Mouse (Mus musculus) hindbrain, embryonic 15.5 days (tissue): ENCODE data around the gene Sgk1. TPM values are rescaled to one million over a fixed set of nuclear protein-coding genes. Genes with fewer than 3 reads are reported as not detected.
"Not testable (repeated sequence)": the region's sequence is repeated elsewhere in the genome, so short reads cannot be mapped to it uniquely, and the experiment has no call there.

Source experiments
- ATAC-seq: fragments of 200-750 bp; cut with Nextera tagmentation; 2 replicates; pipeline ENCODE4 v1.8.0; 2017; ENCODE audit warnings: low read depth, moderate number of reproducible peaks, moderate TSS enrichment; ENCODE audit not compliant: low FRiP score
- H3K27ac ChIP-seq: fragments of 300-500 bp; sonication (generic); replicated peaks from 2 replicates; pipeline ENCODE4 v1.5.1; 2015; ENCODE audit warnings: mild to moderate bottlenecking, inconsistent platforms
- H3K27me3 ChIP-seq: fragments of 300-500 bp; sonication (generic); 2 replicates; pipeline ENCODE4 v1.6.1; 2015; ENCODE audit warnings: control low read depth, inconsistent platforms
- H3K36me3 ChIP-seq: fragments of 300-500 bp; sonication (generic); 2 replicates; pipeline ENCODE4 v1.6.1; 2015; ENCODE audit warnings: control low read depth, inconsistent platforms
- H3K4me1 ChIP-seq: fragments of 300-500 bp; sonication (generic); replicated peaks from 2 replicates; pipeline ENCODE4 v1.6.1; 2015; ENCODE audit warnings: control low read depth, inconsistent platforms
- H3K4me2 ChIP-seq: fragments of 300-500 bp; sonication (generic); 2 replicates; pipeline ENCODE4 v1.6.1; 2015; ENCODE audit warnings: moderate library complexity, mild to moderate bottlenecking, inconsistent platforms
- H3K4me3 ChIP-seq: fragments of 300-500 bp; sonication (generic); 2 replicates; pipeline ENCODE4 v1.5.1; 2015; ENCODE audit warnings: mild to moderate bottlenecking, inconsistent platforms
- H3K9ac ChIP-seq: fragments of 300-500 bp; sonication (generic); 2 replicates; pipeline ENCODE4 v1.6.1; 2015; ENCODE audit warnings: inconsistent platforms
- H3K9me3 ChIP-seq: fragments of 300-500 bp; sonication (generic); 2 replicates; pipeline ENCODE4 v1.6.1; 2016; ENCODE audit warnings: control low read depth, inconsistent platforms
- WGBS: fragments of 180-500 bp; shearing (Covaris S2); methylation state at CpG from one replicate; pipeline ENCODE4 v1.1.7; 2015; 5-methylcytosine and 5-hydroxymethylcytosine counted together
- polyA plus RNA-seq: library from polyadenylated mRNA; unstranded; fragments of >200 nt; fragmentation: Nextera tagmentation; extraction: Ambion mirVana; gene quantifications from 2 replicates; pipeline ENCODE4 v1.2.1, GENCODE M21; 2015

The Sgk1 gene
- polyA plus RNA-seq, 1 experiment from 2014 or later, result 41.5 TPM

- Histone ChIP-seq H3K36me3 (peaks cover 25% of the 10 kb centered on the region; the same call in 1 of the 2 replicates), H3K9me3 (no peaks in the 10 kb centered on the region), H3K4me2 (peak overlapping the region; percentile 27), H3K4me3 (no peak overlapping the region), H3K4me1 (peaks cover 6% of the 10 kb centered on the region), H3K27me3 (no peaks in the 10 kb centered on the region), H3K9ac (no peak overlapping the region), H3K27ac (no peak overlapping the region)
- ATAC-seq, result no peak
- 84% methylated on average over 28 of the region's 28 CpGs for WGBS
These were observed 116.7 kb downstream of the Sgk1 start for GRCm38 (mm10) chr10:21998503-21999180.

GRCm38 (mm10) chr10:22000491-22001306 lies 118.7 kb downstream of the Sgk1 start:
- no peak overlapping the region for H3K9ac ChIP-seq
- peaks cover under 1% of the 10 kb centered on the region; the same call in 1 of the 2 replicates for H3K4me1 ChIP-seq
- no peak overlapping the region for H3K4me2 ChIP-seq
- no peak overlapping the region for H3K4me3 ChIP-seq
- H3K36me3 ChIP-seq, result peaks cover 25% of the 10 kb centered on the region; the same call in 1 of the 2 replicates
- 52% methylated on average over 10 of the region's 10 CpGs for WGBS
- no peak for ATAC-seq
- no peak overlapping the region for H3K27ac ChIP-seq
- H3K9me3 ChIP-seq, result no peaks in the 10 kb centered on the region
- no peaks in the 10 kb centered on the region for H3K27me3 ChIP-seq

GRCm38 (mm10) chr10:22001621-22002020 lies 119.6 kb downstream of the Sgk1 start:
- WGBS, result 80% methylated on average over 4 of the region's 5 CpGs
- H3K4me2 ChIP-seq, result no peak overlapping the region
- H3K27ac ChIP-seq, result no peak overlapping the region
- no peak for ATAC-seq
- no peaks in the 10 kb centered on the region for H3K9me3 ChIP-seq
- no peaks in the 10 kb centered on the region for H3K27me3 ChIP-seq
- H3K4me1 ChIP-seq, result no peaks in the 10 kb centered on the region
- H3K36me3 ChIP-seq, result peaks cover 23% of the 10 kb centered on the region; the same call in 1 of the 2 replicates
- no peak overlapping the region for H3K4me3 ChIP-seq
- H3K9ac ChIP-seq, result no peak overlapping the region

- Histone ChIP-seq H3K9ac (no peak overlapping the region), H3K27me3 (no peaks in the 10 kb centered on the region), H3K36me3 (no peaks in the 10 kb centered on the region), H3K4me2 (no peak overlapping the region), H3K9me3 (no peaks in the 10 kb centered on the region), H3K27ac (no peak overlapping the region), H3K4me1 (no peaks in the 10 kb centered on the region), H3K4me3 (no peak overlapping the region)
- 83% methylated on average over 5 of the region's 5 CpGs for WGBS
- no peak for ATAC-seq
These were observed 122.8 kb downstream of the Sgk1 start for GRCm38 (mm10) chr10:22004763-22005162.

- 85% methylated on average over 10 of the region's 10 CpGs for WGBS
- no peak for ATAC-seq
These were observed 125.3 kb downstream of the Sgk1 start for GRCm38 (mm10) chr10:22007160-22007801.

GRCm38 (mm10) chr10:22007802-22008172 lies 125.8 kb downstream of the Sgk1 start:
- no peak for ATAC-seq
- Histone ChIP-seq H3K4me2 (no peak overlapping the region), H3K4me1 (no peaks in the 10 kb centered on the region), H3K36me3 (no peaks in the 10 kb centered on the region), H3K27me3 (no peaks in the 10 kb centered on the region), H3K9ac (no peak overlapping the region), H3K4me3 (no peak overlapping the region), H3K27ac (no peak overlapping the region), H3K9me3 (no peaks in the 10 kb centered on the region)
- WGBS, result 44% methylated on average over 4 of the region's 4 CpGs

More at GRCm38 (mm10) chr10:22007160-22007801, 125.3 kb downstream of the Sgk1 start:
- Histone ChIP-seq H3K9ac (no peak overlapping the region), H3K27me3 (no peaks in the 10 kb centered on the region), H3K4me1 (no peaks in the 10 kb centered on the region), H3K4me3 (no peak overlapping the region), H3K4me2 (no peak overlapping the region), H3K9me3 (no peaks in the 10 kb centered on the region), H3K36me3 (no peaks in the 10 kb centered on the region), H3K27ac (no peak overlapping the region)

- ATAC-seq, result no peak
- H3K27ac ChIP-seq, result no peak overlapping the region
These were observed 128.3 kb downstream of the Sgk1 start for GRCm38 (mm10) chr10:22010088-22010818.

GRCm38 (mm10) chr10:22017469-22018159 lies 135.6 kb downstream of the Sgk1 start:
- no peak for ATAC-seq
- Histone ChIP-seq H3K36me3 (no peaks in the 10 kb centered on the region), H3K4me3 (no peak overlapping the region), H3K9ac (no peak overlapping the region), H3K9me3 (no peaks in the 10 kb centered on the region), H3K4me1 (no peaks in the 10 kb centered on the region), H3K4me2 (no peak overlapping the region), H3K27ac (no peak overlapping the region), H3K27me3 (no peaks in the 10 kb centered on the region)
- 64% methylated on average over 16 of the region's 16 CpGs for whole genome bisulfite sequencing

More at GRCm38 (mm10) chr10:22010088-22010818, 128.3 kb downstream of the Sgk1 start:
- no peak overlapping the region for H3K9ac ChIP-seq
- no peaks in the 10 kb centered on the region for H3K9me3 ChIP-seq
- no peaks in the 10 kb centered on the region for H3K4me1 ChIP-seq
- no peaks in the 10 kb centered on the region for H3K27me3 ChIP-seq
- H3K36me3 ChIP-seq, result no peaks in the 10 kb centered on the region
- H3K4me2 ChIP-seq, result no peak overlapping the region
- 41% methylated on average over 19 of the region's 19 CpGs for WGBS
- no peak overlapping the region for H3K4me3 ChIP-seq

- Histone ChIP-seq H3K9me3 (no peaks in the 10 kb centered on the region), H3K27me3 (no peaks in the 10 kb centered on the region), H3K9ac (no peak overlapping the region), H3K27ac (no peak overlapping the region), H3K4me1 (no peaks in the 10 kb centered on the region), H3K4me2 (no peak overlapping the region), H3K4me3 (no peak overlapping the region), H3K36me3 (no peaks in the 10 kb centered on the region)
- ATAC-seq, result no peak
- 94% methylated on average over 4 of the region's 4 CpGs for WGBS
These were observed 136.6 kb downstream of the Sgk1 start for GRCm38 (mm10) chr10:22018618-22019017.

- H3K9ac ChIP-seq, result no peak overlapping the region
- ATAC-seq, result no peak
- 11% methylated on average over 9 of the region's 9 CpGs for WGBS
- no peaks in the 10 kb centered on the region for H3K4me1 ChIP-seq
- no peaks in the 10 kb centered on the region for H3K36me3 ChIP-seq
- H3K27ac ChIP-seq, result no peak overlapping the region
- no peak overlapping the region for H3K4me3 ChIP-seq
- H3K4me2 ChIP-seq, result no peak overlapping the region
- no peaks in the 10 kb centered on the region for H3K9me3 ChIP-seq
- H3K27me3 ChIP-seq, result no peaks in the 10 kb centered on the region
These were observed 152.3 kb downstream of the Sgk1 start for GRCm38 (mm10) chr10:22034303-22034702.

- not testable (repeated sequence) for H3K4me3 ChIP-seq, H3K9ac ChIP-seq, H3K36me3 ChIP-seq, H3K27ac ChIP-seq, ATAC-seq, H3K4me2 ChIP-seq, H3K27me3 ChIP-seq, H3K9me3 ChIP-seq, H3K4me1 ChIP-seq
- 10% methylated on average over 3 of the region's 3 CpGs for WGBS
These were observed 154.3 kb downstream of the Sgk1 start for GRCm38 (mm10) chr10:22036256-22036655.
